Mouse (Mus musculus): ENCODE results near the gene Cdca8.

DNA sequence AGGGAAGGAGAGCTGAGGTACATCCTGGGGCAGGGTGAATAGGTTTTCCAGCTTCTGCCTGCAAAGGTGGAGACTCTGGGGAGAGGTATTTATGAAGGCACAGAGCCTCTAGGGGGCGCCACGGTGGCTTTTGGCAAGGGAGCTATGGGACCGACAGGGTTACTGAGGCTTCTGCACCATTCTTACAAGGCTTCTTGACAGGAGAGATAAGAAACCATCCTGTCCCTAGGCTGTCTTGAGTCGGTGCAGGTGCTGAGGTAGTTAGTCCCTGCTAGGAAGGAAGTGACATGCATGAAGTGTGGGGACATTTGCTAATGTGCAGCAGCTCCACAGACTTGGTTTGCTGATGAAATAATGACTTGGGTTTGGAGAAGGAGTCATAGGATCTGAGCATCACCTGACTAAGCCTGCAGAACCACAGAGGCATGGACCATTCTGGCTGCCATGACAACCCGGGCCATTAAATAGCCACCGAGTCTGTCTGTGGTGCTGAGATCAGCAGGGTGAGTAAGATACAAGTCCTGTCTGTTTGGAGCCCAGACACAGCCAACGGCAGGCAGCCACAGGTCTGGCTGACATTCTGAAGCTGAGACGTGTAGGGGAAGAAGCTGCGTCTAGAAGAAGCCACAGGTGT, 44.9 kb upstream of the Cdca8 start:
- TF ChIP-seq CTCF (IDR thresholded peaks at IDR 0.05; ENCODE audit: control insufficient read depth, insufficient read depth, low read length) (peak; percentile 39; the same call in 1 of the 2 replicates), POLR2A (IDR thresholded peaks at IDR 0.05; ENCODE audit: borderline replicate concordance, control insufficient read depth, low read depth, low read length) (no peak)
